Mouse (Mus musculus): ENCODE measurements at regions not wholly inside any gene's neighbourhood (a gene's known extent, or its start where the extent isn't known, plus 50 kb on each side); places are given as distances from the start of the nearest gene placed in this dataset.
"Not testable (repeated sequence)": the region's sequence is repeated elsewhere in the genome, so short reads cannot be mapped to it uniquely, and the experiment has no call there.

GRCm38 (mm10) chr11:29040817-29041216, 89.7 kb upstream of the Pnpt1 start:
- Histone ChIP-seq H3K9ac (replicated peaks; ENCODE audit: low read depth) (no peak overlapping the region), H3K4me2 (replicated peaks; ENCODE audit: low read depth, low read length) (no peak overlapping the region), H3K27ac (ENCODE audit: low read length) (no peak overlapping the region), H3K36me3 (ENCODE audit: insufficient read depth, low read length) (no peaks in the 10 kb centered on the region), H3K4me1 (ENCODE audit: insufficient read depth, low read depth, low read length) (no peaks in the 10 kb centered on the region), H3K4me3 (ENCODE audit: low read depth, low read length) (no peak overlapping the region), H3K27me3 (replicated peaks; ENCODE audit: insufficient read depth, low read length) (no peaks in the 10 kb centered on the region), H3K9me3 (ENCODE audit: low read length) (no peaks in the 10 kb centered on the region)
- TF ChIP-seq EP300 (IDR thresholded peaks at IDR 0.05) (no peak), CTCF (IDR thresholded peaks at IDR 0.05) (peak; percentile 65)
- DNase-seq (ENCODE audit: low spot score) (peak; percentile 50), ATAC-seq (no peak)

- H3K4me2 ChIP-seq (replicated peaks; ENCODE audit: low read depth, low read length); H3K4me3 ChIP-seq (ENCODE audit: low read depth, low read length); H3K9ac ChIP-seq (replicated peaks; ENCODE audit: low read depth); H3K27ac ChIP-seq (ENCODE audit: low read length); DNase-seq (ENCODE audit: low spot score); H3K9me3 ChIP-seq (ENCODE audit: low read length); H3K4me1 ChIP-seq (ENCODE audit: insufficient read depth, low read depth, low read length); H3K36me3 ChIP-seq (ENCODE audit: insufficient read depth, low read length); H3K27me3 ChIP-seq (replicated peaks; ENCODE audit: insufficient read depth, low read length); ATAC-seq: not testable (repeated sequence)
- WGBS: 25% methylated on average over 1 of the region's 1 CpGs
Observed at GRCm38 (mm10) chr11:29047985-29048610, 82.4 kb upstream of the Pnpt1 start.

DNA sequence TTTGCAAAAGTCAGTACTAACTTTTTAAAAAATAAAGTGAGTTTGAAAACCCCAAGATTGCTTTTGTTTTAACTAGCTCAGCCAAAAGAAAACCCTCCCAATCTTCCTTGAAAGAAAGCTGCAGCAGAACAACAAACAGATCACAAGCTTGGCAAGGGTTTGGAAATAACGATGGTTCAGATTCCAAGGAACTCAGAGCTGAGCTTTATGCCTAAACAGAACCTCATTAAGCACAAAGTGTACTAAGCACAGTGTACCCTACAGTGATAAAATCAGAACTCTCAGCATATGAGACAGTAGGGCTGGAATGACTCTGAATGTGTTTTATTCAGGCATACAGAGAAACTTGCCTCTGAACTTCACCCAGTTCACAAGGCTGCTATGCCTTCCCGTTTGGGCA, 77.9 kb upstream of the Pnpt1 start:
- Histone ChIP-seq H3K4me2 (replicated peaks; ENCODE audit: low read depth, low read length) (no peak overlapping the region), H3K4me3 (ENCODE audit: low read depth, low read length) (no peak overlapping the region), H3K9me3 (ENCODE audit: low read length) (no peaks in the 10 kb centered on the region), H3K4me1 (ENCODE audit: insufficient read depth, low read depth, low read length) (no peaks in the 10 kb centered on the region), H3K27ac (ENCODE audit: low read length) (no peak overlapping the region), H3K36me3 (ENCODE audit: insufficient read depth, low read length) (no peaks in the 10 kb centered on the region), H3K9ac (replicated peaks; ENCODE audit: low read depth) (no peak overlapping the region), H3K27me3 (replicated peaks; ENCODE audit: insufficient read depth, low read length) (no peaks in the 10 kb centered on the region)
- TF ChIP-seq CTCF (IDR thresholded peaks at IDR 0.05) (no peak), EP300 (IDR thresholded peaks at IDR 0.05) (no peak)
- ATAC-seq: no peak
- no peak for DNase-seq (ENCODE audit: low spot score)
- WGBS: 57% methylated on average over 2 of the region's 2 CpGs

DNA sequence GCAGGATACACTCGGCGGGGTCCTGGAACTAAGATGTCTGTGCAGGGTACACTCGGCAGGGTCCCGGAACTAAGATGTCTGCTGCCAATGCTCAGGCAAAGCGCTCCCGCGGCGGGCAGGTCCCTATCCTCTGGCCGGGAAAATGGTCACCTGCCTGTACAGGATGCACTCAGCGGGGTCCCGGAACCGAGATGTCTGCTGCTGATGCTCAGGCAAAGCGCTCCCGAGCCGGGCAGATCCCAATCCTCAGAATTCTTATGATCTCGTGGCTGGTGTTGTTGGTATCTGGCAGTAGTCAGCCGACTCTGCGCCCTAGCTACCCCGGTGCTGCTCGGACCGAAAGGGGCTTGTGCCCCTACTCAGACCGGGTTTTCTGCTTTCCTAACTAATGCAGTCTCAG, 61.0 kb upstream of the Pnpt1 start:
- WGBS: 84% methylated on average over 22 of the region's 22 CpGs
- not testable (repeated sequence) for H3K9ac ChIP-seq (replicated peaks; ENCODE audit: low read depth); ATAC-seq; H3K27ac ChIP-seq (ENCODE audit: low read length); H3K9me3 ChIP-seq (ENCODE audit: low read length); DNase-seq (ENCODE audit: low spot score); H3K4me1 ChIP-seq (ENCODE audit: insufficient read depth, low read depth, low read length); H3K36me3 ChIP-seq (ENCODE audit: insufficient read depth, low read length); H3K4me2 ChIP-seq (replicated peaks; ENCODE audit: low read depth, low read length); H3K4me3 ChIP-seq (ENCODE audit: low read depth, low read length); H3K27me3 ChIP-seq (replicated peaks; ENCODE audit: insufficient read depth, low read length)

DNA sequence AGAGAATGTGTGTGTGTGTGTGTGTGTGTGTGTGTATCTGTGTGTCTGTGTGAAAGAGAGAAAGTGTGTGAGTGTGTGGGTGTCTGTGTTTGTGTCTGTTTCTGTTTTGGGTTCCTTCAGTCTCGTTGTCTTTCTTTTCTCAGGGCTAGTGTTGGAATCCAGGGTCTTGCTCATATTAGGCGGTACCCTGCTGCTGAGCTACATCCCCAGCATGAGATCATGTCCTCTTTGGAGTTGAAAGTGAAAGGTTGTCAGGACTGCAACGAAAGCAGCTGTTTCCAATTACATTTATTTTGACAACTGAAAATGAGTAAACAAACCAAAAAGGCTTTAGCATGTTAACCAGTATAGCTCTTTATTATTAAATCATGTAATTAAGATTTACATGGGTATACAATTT, 58.3 kb upstream of the Pnpt1 start:
- TF ChIP-seq EP300 (IDR thresholded peaks at IDR 0.05) (no peak), CTCF (IDR thresholded peaks at IDR 0.05) (no peak)
- H3K27me3 ChIP-seq (replicated peaks; ENCODE audit: insufficient read depth, low read length): no peaks in the 10 kb centered on the region
- no peak overlapping the region for H3K4me3 ChIP-seq (ENCODE audit: low read depth, low read length)
- H3K9ac ChIP-seq (replicated peaks; ENCODE audit: low read depth): no peak overlapping the region
- 46% methylated on average over 3 of the region's 3 CpGs for WGBS
- H3K4me2 ChIP-seq (replicated peaks; ENCODE audit: low read depth, low read length): no peak overlapping the region
- H3K36me3 ChIP-seq (ENCODE audit: insufficient read depth, low read length): no peaks in the 10 kb centered on the region
- no peak overlapping the region for H3K27ac ChIP-seq (ENCODE audit: low read length)
- ATAC-seq (no peak), DNase-seq (ENCODE audit: low spot score) (no peak)
- H3K9me3 ChIP-seq (ENCODE audit: low read length): no peaks in the 10 kb centered on the region
- no peaks in the 10 kb centered on the region for H3K4me1 ChIP-seq (ENCODE audit: insufficient read depth, low read depth, low read length)

Data from lung, postnatal 0 days (tissue).